Mouse (Mus musculus): ENCODE results near the gene Il17a. TPM values are rescaled to one million over a fixed set of nuclear protein-coding genes. Genes with fewer than 3 reads are reported as not detected.

Gene Il17a
- polyA plus RNA-seq (2015; fragmentation: Illumina TruSeq; extraction: RNeasy Lipid Tissue Mini Kit (QIAGEN cat#74804); ENCODE audit: insufficient read depth, low replicate concordance): not detected

GRCm38 (mm10) chr1:20730903-20731302, at the start of gene Il17a:
Gene Il17a (plus strand): TSS chr1:20730905.

Other genes starting within 250 kb of the Il17a start
- gene Pkhd1, start 112.8 kb upstream of the Il17a start, polyA plus RNA-seq (2015; fragmentation: Illumina TruSeq; extraction: RNeasy Lipid Tissue Mini Kit (QIAGEN cat#74804); ENCODE audit: insufficient read depth, low replicate concordance): not detected
- gene Il17f, start 59.7 kb downstream of the Il17a start, polyA plus RNA-seq (2015; fragmentation: Illumina TruSeq; extraction: RNeasy Lipid Tissue Mini Kit (QIAGEN cat#74804); ENCODE audit: insufficient read depth, low replicate concordance): not detected
- gene Mcm3, start 89.4 kb downstream of the Il17a start, polyA plus RNA-seq (2015; fragmentation: Illumina TruSeq; extraction: RNeasy Lipid Tissue Mini Kit (QIAGEN cat#74804); ENCODE audit: insufficient read depth, low replicate concordance): 46.2 TPM
- 2.7 TPM for gene Paqr8, start 159.7 kb downstream of the Il17a start, polyA plus RNA-seq (2015; fragmentation: Illumina TruSeq; extraction: RNeasy Lipid Tissue Mini Kit (QIAGEN cat#74804); ENCODE audit: insufficient read depth, low replicate concordance)
- gene Efhc1, start 220.7 kb downstream of the Il17a start, polyA plus RNA-seq (2015; fragmentation: Illumina TruSeq; extraction: RNeasy Lipid Tissue Mini Kit (QIAGEN cat#74804); ENCODE audit: insufficient read depth, low replicate concordance): 1.1 TPM